Mouse (Mus musculus): ENCODE results near the gene Mgat2.
A peak's percentile ranks its signal among the peaks of the same experiment; 100 is the strongest.

Gene Mgat2

DNA sequence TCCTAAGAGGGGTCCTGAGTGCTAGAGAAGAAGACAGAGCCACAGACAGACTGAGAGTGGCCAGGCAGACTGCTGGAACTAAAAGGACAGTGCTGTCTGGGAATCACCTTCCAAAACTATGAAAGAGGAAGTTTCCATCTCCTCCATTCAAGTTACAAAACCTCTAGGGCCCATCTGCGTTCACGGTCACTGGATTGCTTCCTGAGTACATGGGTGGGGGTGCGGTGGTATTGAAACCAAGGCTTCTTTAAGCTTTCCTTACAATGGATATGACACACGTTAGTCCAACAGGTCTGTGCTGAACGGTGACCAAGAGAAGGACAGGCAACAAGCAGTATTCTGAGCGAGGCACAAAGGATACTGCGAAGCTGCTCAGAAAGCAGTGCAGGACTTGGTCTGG lies 30.4 kb downstream of the Mgat2 start:
- DNase-seq: no peak

GRCm38 (mm10) chr12:69215000-69215785 lies 31.2 kb downstream of the Mgat2 start:
- no peak for DNase-seq

GRCm38 (mm10) chr12:69216587-69216986 lies 32.6 kb downstream of the Mgat2 start:
- DNase-seq: no peak

DNA sequence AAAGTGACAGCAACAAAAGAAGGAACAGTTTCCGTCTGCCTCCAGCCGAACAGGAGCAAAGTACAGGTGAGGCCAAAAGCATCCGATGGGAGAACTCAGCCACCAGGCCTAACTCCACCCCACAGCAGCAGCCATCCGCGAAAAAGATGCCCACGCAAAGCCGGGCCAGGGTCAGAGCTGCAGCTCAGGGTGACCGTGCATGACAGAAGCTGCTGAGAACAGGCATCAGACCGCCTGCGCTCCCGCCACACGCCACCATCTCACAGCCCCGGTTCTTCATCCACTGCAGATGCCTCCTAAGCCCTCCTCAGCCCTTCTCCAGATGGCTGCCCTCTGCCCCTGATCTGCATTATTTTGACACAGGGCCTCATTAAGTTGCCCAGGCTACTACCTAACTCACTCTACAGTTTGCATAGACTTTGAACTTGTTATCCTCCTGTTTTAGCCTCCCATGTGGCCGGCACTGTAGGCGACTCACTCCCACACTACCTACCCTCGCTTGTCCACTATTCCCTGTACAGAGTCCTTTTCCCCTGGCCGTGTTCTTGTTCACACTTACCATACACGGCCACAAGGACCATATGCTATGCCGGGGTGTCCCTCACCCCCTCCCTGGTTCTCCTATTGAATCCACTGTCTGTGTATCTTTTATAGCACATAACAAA lies 36.8 kb downstream of the Mgat2 start:
- DNase-seq: no peak

GRCm38 (mm10) chr12:69227776-69228466 lies 44.0 kb downstream of the Mgat2 start, which contains the start of gene Pole2:
Gene Pole2 (minus strand): TSS chr12:69228195.
- peak; percentile 82 to 83 for DNase-seq

GRCm38 (mm10) chr12:69229251-69229650 lies 45.3 kb downstream of the Mgat2 start:
- no peak for DNase-seq

GRCm38 (mm10) chr12:69235782-69236181 lies 51.8 kb downstream of the Mgat2 start:
- no peak for DNase-seq

All from cerebellum, postnatal 36 days (tissue).